Mouse (Mus musculus) heart, embryonic 12.5 days (tissue): ENCODE measurements around the gene Rps28. TPM values are rescaled to one million over a fixed set of nuclear protein-coding genes. Genes with fewer than 3 reads are reported as not detected.

ENCODE experiments used
- ATAC-seq: fragments of 200-750 bp; cut with Nextera tagmentation; 2 replicates; pipeline ENCODE4 v1.8.0; 2017; ENCODE audit warnings: moderate TSS enrichment, moderate library complexity; ENCODE audit not compliant: insufficient number of reproducible peaks, low FRiP score
- H3K27ac ChIP-seq: fragments of 300-500 bp; sonication (generic); 2 replicates; pipeline ENCODE4 v1.5.1; 2016; ENCODE audit warnings: mild to moderate bottlenecking, moderate library complexity; ENCODE audit not compliant: poor library complexity, severe bottlenecking
- H3K27me3 ChIP-seq: fragments of 300-500 bp; sonication (generic); replicated peaks from 2 replicates; pipeline ENCODE4 v1.6.1; 2016; ENCODE audit warnings: mild to moderate bottlenecking, moderate library complexity
- H3K36me3 ChIP-seq: fragments of 300-500 bp; sonication (generic); 2 replicates; pipeline ENCODE4 v1.6.1; 2016; ENCODE audit warnings: mild to moderate bottlenecking, moderate library complexity
- H3K4me1 ChIP-seq: fragments of 300-500 bp; sonication (generic); replicated peaks from 2 replicates; pipeline ENCODE4 v1.6.1; 2016; ENCODE audit warnings: mild to moderate bottlenecking
- H3K4me2 ChIP-seq: fragments of 300-500 bp; sonication (generic); 2 replicates; pipeline ENCODE4 v1.6.1; 2016; ENCODE audit warnings: mild to moderate bottlenecking, moderate library complexity
- H3K4me3 ChIP-seq: fragments of 300-500 bp; sonication (generic); 2 replicates; pipeline ENCODE4 v1.5.1; 2016; ENCODE audit warnings: mild to moderate bottlenecking
- H3K9ac ChIP-seq: fragments of 300-500 bp; sonication (generic); 2 replicates; pipeline ENCODE4 v1.6.1; 2016; ENCODE audit warnings: mild to moderate bottlenecking, moderate library complexity
- H3K9me3 ChIP-seq: fragments of 300-500 bp; sonication (generic); replicated peaks from 2 replicates; pipeline ENCODE4 v1.6.1; 2016; ENCODE audit warnings: mild to moderate bottlenecking, moderate library complexity
- WGBS: fragments of 180-500 bp; shearing (Covaris S2); methylation state at CpG from one replicate; pipeline ENCODE4 v1.1.7; 2016; 5-methylcytosine and 5-hydroxymethylcytosine counted together
- polyA plus RNA-seq: library from polyadenylated mRNA; unstranded; fragments of >200 nt; fragmentation: Nextera tagmentation; extraction: Ambion mirVana; gene quantifications from 2 replicates; pipeline ENCODE4 v1.2.1, GENCODE M21; 2016

Gene Rps28
- polyA plus RNA-seq, 1 experiment from 2014 or later, result 570 TPM

- no peak overlapping the region for H3K4me2 ChIP-seq
- no peak overlapping the region for H3K9ac ChIP-seq
- H3K36me3 ChIP-seq, result no peaks in the 10 kb centered on the region
- H3K9me3 ChIP-seq, result no peaks in the 10 kb centered on the region
- H3K27ac ChIP-seq, result no peak overlapping the region
- WGBS, result 64% methylated on average over 2 of the region's 2 CpGs
- peaks cover 49% of the 10 kb centered on the region for H3K4me1 ChIP-seq
- peaks cover 36% of the 10 kb centered on the region for H3K27me3 ChIP-seq
- ATAC-seq, result no peak
- no peak overlapping the region for H3K4me3 ChIP-seq
Observed at GRCm38 (mm10) chr17:33784939-33785338, 39.4 kb downstream of the Rps28 start.

- no peak for ATAC-seq
- Histone ChIP-seq H3K9me3 (no peaks in the 10 kb centered on the region), H3K27me3 (peaks cover 35% of the 10 kb centered on the region), H3K9ac (no peak overlapping the region), H3K27ac (peak overlapping the region; percentile 46; the same call in 1 of the 2 replicates), H3K4me1 (peaks cover 60% of the 10 kb centered on the region), H3K36me3 (no peaks in the 10 kb centered on the region), H3K4me3 (no peak overlapping the region), H3K4me2 (no peak overlapping the region)
Observed at GRCm38 (mm10) chr17:33783408-33783807, 41.0 kb downstream of the Rps28 start.

- Histone ChIP-seq H3K27me3 (peaks cover 35% of the 10 kb centered on the region), H3K9me3 (no peaks in the 10 kb centered on the region), H3K4me1 (peaks cover 61% of the 10 kb centered on the region), H3K36me3 (peaks cover 3% of the 10 kb centered on the region; the same call in 1 of the 2 replicates), H3K4me2 (peak overlapping the region; percentile 86), H3K27ac (no peak overlapping the region), H3K4me3 (peak overlapping the region; percentile 49), H3K9ac (peak overlapping the region; percentile 70; the same call in 1 of the 2 replicates)
- WGBS, result 30% methylated on average over 4 of the region's 4 CpGs
- ATAC-seq, result no peak
Observed at GRCm38 (mm10) chr17:33782067-33782466, 42.3 kb downstream of the Rps28 start.

- H3K9ac ChIP-seq, result peak within 1 kb of the TSS; percentile 70
- H3K4me1 ChIP-seq, result peaks cover 61% of the 10 kb centered on the region
- H3K4me2 ChIP-seq, result peak within 1 kb of the TSS; percentile 86
- H3K27ac ChIP-seq, result 0 out of 2 replicates have a peak within 1 kb of the TSS, but pooled peaks have one; percentile 25
- H3K27me3 ChIP-seq, result peaks cover 29% of the 10 kb centered on the region
- H3K9me3 ChIP-seq, result no peaks in the 10 kb centered on the region
- ATAC-seq, result peak; percentile 76
- 1% methylated on average over 50 of the region's 50 CpGs for WGBS
- peaks cover 10% of the 10 kb centered on the region; the same call in 1 of the 2 replicates for H3K36me3 ChIP-seq
- peak within 1 kb of the TSS; percentile 49 for H3K4me3 ChIP-seq
Observed at GRCm38 (mm10) chr17:33781124-33781977, 43.0 kb downstream of the Rps28 start, which contains the start of gene Angptl4. Gene Angptl4 (minus strand): TSS chr17:33781830.

- Histone ChIP-seq H3K4me3 (peak overlapping the region; percentile 49), H3K4me1 (peaks cover 60% of the 10 kb centered on the region), H3K4me2 (peak overlapping the region; percentile 86), H3K27ac (peak overlapping the region; percentile 25; the same call in 1 of the 2 replicates), H3K9ac (no peak overlapping the region), H3K27me3 (peaks cover 23% of the 10 kb centered on the region), H3K9me3 (no peaks in the 10 kb centered on the region), H3K36me3 (peaks cover 16% of the 10 kb centered on the region; the same call in 1 of the 2 replicates)
- WGBS, result 72% methylated on average over 5 of the region's 5 CpGs
- no peak for ATAC-seq
Observed at GRCm38 (mm10) chr17:33780431-33780830, 43.9 kb downstream of the Rps28 start.

GRCm38 (mm10) chr17:33779967-33780295, 44.4 kb downstream of the Rps28 start:
- 84% methylated on average over 5 of the region's 5 CpGs for WGBS
- Histone ChIP-seq H3K9me3 (no peaks in the 10 kb centered on the region), H3K36me3 (peaks cover 21% of the 10 kb centered on the region; the same call in 1 of the 2 replicates), H3K27me3 (peaks cover 18% of the 10 kb centered on the region), H3K4me2 (peak overlapping the region; percentile 86), H3K27ac (peak overlapping the region; percentile 53), H3K4me3 (no peak overlapping the region), H3K4me1 (peaks cover 55% of the 10 kb centered on the region), H3K9ac (no peak overlapping the region)
- ATAC-seq, result no peak

- peaks cover 23% of the 10 kb centered on the region; the same call in 1 of the 2 replicates for H3K36me3 ChIP-seq
- peak overlapping the region; percentile 66 for H3K27ac ChIP-seq
- no peaks in the 10 kb centered on the region for H3K9me3 ChIP-seq
- H3K4me1 ChIP-seq, result peaks cover 52% of the 10 kb centered on the region
- H3K27me3 ChIP-seq, result peaks cover 14% of the 10 kb centered on the region
- H3K4me3 ChIP-seq, result no peak overlapping the region
- peak; percentile 66 for ATAC-seq
- H3K4me2 ChIP-seq, result peak overlapping the region; percentile 86
- whole genome bisulfite sequencing, result 42% methylated on average over 9 of the region's 9 CpGs
- no peak overlapping the region for H3K9ac ChIP-seq
Observed at GRCm38 (mm10) chr17:33779271-33779966, 44.9 kb downstream of the Rps28 start.

- H3K9ac ChIP-seq, result no peak overlapping the region
- no peak overlapping the region for H3K4me3 ChIP-seq
- no peak overlapping the region for H3K27ac ChIP-seq
- WGBS, result 97% methylated on average over 4 of the region's 4 CpGs
- no peak for ATAC-seq
- no peak overlapping the region for H3K4me2 ChIP-seq
- peaks cover 23% of the 10 kb centered on the region; the same call in 1 of the 2 replicates for H3K36me3 ChIP-seq
- peaks cover 21% of the 10 kb centered on the region for H3K4me1 ChIP-seq
- no peaks in the 10 kb centered on the region for H3K9me3 ChIP-seq
- 0 out of 2 replicates have a peak, but pooled peaks cover 7% of the 10 kb centered on the region for H3K27me3 ChIP-seq
Observed at GRCm38 (mm10) chr17:33775287-33775686, 49.1 kb downstream of the Rps28 start.

GRCm38 (mm10) chr17:33774573-33775155, 49.7 kb downstream of the Rps28 start:
- H3K9me3 ChIP-seq, result no peaks in the 10 kb centered on the region
- no peak overlapping the region for H3K9ac ChIP-seq
- H3K4me1 ChIP-seq, result peaks cover 15% of the 10 kb centered on the region
- no peak overlapping the region for H3K4me3 ChIP-seq
- 0 out of 2 replicates have a peak, but pooled peaks cover 4% of the 10 kb centered on the region for H3K27me3 ChIP-seq
- peaks cover 23% of the 10 kb centered on the region; the same call in 1 of the 2 replicates for H3K36me3 ChIP-seq
- no peak overlapping the region for H3K27ac ChIP-seq
- no peak overlapping the region for H3K4me2 ChIP-seq
- no peak for ATAC-seq
- 88% methylated on average over 8 of the region's 8 CpGs for WGBS

GRCm38 (mm10) chr17:33773871-33774572, 50.3 kb downstream of the Rps28 start:
- no peaks in the 10 kb centered on the region for H3K9me3 ChIP-seq
- no peak overlapping the region for H3K4me3 ChIP-seq
- H3K27ac ChIP-seq, result no peak overlapping the region
- H3K36me3 ChIP-seq, result peaks cover 23% of the 10 kb centered on the region; the same call in 1 of the 2 replicates
- H3K4me2 ChIP-seq, result no peak overlapping the region
- ATAC-seq, result no peak
- no peak overlapping the region for H3K9ac ChIP-seq
- H3K4me1 ChIP-seq, result peaks cover 8% of the 10 kb centered on the region
- H3K27me3 ChIP-seq, result 0 out of 2 replicates have a peak, but pooled peaks cover 4% of the 10 kb centered on the region
- 89% methylated on average over 6 of the region's 6 CpGs for WGBS
